Mouse (Mus musculus) left cerebral cortex, postnatal 4 days (tissue): Measurements from ENCODE around the gene Slc4a1. TPM values are rescaled to one million over a fixed set of nuclear protein-coding genes. Genes with fewer than 3 reads are reported as not detected.
"Not testable (repeated sequence)": the region's sequence is repeated elsewhere in the genome, so short reads cannot be mapped to it uniquely, and the experiment has no call there.

Source experiments
- DNase-seq: peaks from one replicate; pipeline ENCODE4 v3.0.0-alpha.2; 2022
- intact Hi-C: fragments of 180-260 bp; cut with DNase I; formaldehyde crosslinking; loops from one replicate; pipeline ENCODE4 v1.15.1; 2025
- total RNA-seq, 2 experiments: library from RNA; stranded (reverse); gene quantifications; 2 replicates each; pipeline ENCODE4 v1.2.3; 2021

The Slc4a1 gene
- total RNA-seq, 2 experiments from 2014 or later = 0.87 to 1.9 TPM

DNA sequence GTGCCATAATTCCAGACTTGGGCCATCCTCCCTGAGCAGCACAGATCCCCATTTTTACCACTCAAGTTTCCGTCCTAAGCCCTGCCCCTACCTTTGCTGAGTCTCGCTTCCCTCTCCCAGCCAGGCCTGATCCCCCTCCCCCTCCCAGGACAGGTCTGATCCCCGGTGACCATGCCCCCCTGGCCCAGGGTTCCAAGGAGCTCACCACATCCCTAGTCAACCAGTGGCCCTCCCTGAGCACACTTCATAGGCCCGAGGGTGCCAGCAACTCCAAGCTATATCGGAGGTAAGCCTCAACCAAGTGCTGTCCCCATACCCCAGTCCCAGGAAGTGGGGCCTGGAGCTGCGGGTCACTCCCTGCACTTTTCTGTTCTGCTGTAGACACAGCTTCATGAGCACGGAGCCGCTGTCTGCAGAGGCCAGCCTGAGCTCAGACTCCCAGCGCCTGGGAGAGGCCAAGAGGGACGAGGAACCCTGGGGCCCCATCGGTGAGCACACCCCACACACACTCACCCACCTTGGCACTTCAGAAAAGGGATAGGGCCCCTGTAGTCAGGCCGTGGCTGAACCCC, 34.6 kb upstream of the Slc4a1 start:
- no peak for DNase-seq
- intact Hi-C loops = no loop called here

DNA sequence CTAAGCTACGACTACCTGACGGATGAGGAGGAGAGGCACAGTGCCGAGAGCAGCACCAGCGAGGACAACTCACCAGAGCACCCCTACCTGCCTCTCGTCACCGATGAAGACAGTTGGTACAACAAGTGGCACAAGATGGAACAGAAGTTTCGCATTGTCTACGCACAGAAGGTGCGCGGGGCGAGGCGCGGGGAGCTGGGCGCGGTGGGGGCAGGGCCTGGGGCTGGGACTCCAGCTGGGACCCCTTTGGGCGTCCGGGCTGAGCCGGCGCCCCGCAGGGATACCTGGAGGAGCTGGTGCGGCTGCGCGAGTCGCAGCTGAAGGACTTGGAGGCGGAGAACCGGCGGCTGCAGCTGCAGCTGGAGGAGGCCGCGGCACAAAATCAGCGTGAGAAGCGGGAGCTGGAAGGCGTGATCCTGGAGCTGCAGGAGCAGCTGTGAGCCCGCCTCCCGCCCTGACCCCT, 33.6 kb upstream of the Slc4a1 start:
- intact Hi-C loops = no loop called here
- DNase-seq = no peak

GRCm38 (mm10) chr11:102399107-102399506, 33.1 kb upstream of the Slc4a1 start:
- intact Hi-C loops = no loop called here
- DNase-seq = no peak

DNA sequence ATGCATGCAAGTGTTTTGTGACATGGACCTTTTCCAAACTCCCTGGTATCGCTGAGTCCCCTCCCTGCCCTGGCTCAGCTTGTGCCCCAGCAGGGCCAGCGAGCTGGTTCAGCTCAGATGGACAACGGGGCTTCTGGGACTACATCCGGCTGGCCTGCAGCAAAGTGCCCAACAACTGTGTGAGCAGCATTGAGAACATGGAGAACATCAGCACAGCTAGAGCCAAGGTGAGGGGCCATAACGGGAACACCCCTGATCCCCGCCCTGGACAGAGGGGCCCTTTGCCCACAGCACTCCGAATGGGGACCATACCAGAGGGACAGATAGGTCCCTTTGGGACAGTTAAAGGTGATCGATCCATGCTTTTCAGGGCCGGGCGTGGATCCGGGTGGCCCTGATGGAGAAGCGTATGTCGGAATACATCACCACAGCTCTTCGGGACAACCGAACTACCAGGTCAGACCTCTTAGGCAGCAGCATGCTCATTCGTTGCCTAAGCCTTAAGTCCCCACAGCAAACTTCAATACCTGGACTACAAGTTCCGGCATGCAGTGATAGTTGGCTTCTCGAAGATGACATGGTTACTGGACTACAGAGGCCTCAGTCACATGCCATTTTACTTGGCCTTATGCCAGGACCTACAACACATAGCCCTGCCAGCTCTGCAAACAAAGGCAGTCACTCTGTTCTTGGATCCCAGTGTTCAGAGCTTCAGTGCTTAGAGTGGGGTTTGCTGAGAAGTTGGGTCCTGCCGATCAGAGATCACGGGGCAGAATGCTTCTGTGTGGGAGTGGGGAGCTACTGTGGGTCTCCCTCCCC, 32.2 kb upstream of the Slc4a1 start:
- intact Hi-C loops = no loop called here
- peak; percentile 62 for DNase-seq

DNA sequence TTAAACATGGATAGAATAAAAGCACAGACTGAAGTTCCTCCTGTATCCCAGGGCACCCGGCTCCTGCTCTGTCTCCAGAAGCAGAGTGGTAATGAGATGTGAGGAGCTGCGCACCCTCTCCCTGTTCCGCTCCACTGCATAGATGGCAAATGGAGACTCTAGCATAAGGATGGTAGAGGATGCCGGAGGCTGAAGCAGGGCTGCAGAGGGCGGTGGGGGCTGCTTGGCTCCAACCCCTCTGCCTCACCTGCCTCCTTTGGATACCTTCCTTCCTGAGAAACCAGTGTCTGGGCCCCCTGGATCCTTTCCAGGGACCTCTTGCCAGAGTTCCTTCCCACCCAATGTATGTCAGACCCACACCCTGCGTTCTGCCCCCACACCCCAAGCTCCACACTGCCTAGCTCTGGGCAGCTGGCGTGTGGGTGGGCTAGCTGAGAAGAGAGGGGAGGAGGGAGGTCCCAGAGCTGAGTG, 30.7 kb upstream of the Slc4a1 start:
- no peak for DNase-seq
- intact Hi-C loops = no loop called here

DNA sequence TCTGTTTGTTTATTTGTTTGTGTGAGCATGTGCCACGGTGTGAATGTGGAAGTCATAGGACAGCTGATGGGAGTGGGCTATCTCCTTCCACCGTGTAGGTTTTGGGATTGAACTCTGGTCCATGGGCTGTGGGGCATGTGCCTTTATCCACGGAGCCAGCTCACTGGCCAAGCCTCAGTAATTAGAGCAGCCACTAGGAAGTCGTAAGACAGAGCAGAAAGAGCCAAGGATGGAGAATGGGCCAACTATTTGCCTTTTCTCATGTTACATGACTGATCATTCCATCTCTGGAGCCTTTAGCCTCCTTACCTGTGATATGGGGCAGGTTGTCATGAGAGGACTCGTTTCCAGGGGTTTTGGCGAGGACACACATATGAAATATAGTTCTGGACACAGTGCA, 30.3 kb upstream of the Slc4a1 start:
- intact Hi-C loops = no loop called here
- DNase-seq = no peak

DNA sequence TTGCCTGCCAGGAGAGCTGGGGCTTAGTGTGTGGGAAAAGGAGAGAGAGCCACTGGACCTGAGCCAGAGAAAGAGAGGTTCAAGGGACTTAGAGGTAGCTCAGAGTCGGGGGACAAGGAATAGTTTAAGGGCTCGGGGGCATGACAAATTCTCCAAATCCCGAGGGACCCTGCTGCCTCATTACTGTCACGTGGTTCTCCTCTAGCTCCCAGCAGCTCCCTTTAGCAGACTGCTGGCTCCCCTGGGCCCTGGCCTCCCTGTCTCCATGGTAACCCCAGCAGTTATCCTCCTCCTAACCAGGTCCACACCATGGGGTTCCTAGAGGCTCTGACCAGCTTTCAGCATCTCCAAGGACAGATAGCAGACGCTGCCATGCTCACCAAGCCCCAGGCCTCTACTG, 29.2 kb upstream of the Slc4a1 start:
- DNase-seq = peak; percentile 61
- intact Hi-C loops = loop anchor here (2.0 kb wide), 1 partner anchor 74 kb away; no protein-coding TSS in a partner anchor

- DNase-seq = no peak
Measured at GRCm38 (mm10) chr11:102394421-102395124, 28.6 kb upstream of the Slc4a1 start.

GRCm38 (mm10) chr11:102393719-102394420, 27.9 kb upstream of the Slc4a1 start:
- intact Hi-C loops = loop anchor here (2.0 kb wide), 1 partner anchor 73 kb away; no protein-coding TSS in a partner anchor
- peak; percentile 67 for DNase-seq

More at GRCm38 (mm10) chr11:102394421-102395124, 28.6 kb upstream of the Slc4a1 start:
- intact Hi-C loops = loop anchor here (2.0 kb wide), 1 partner anchor 74 kb away; no protein-coding TSS in a partner anchor

GRCm38 (mm10) chr11:102393238-102393634, 27.2 kb upstream of the Slc4a1 start, which contains the start of gene Rundc3a:
Rundc3a (plus strand) TSS chr11:102393403.
- intact Hi-C loops = no loop called here
- peak; percentile 98 for DNase-seq

DNA sequence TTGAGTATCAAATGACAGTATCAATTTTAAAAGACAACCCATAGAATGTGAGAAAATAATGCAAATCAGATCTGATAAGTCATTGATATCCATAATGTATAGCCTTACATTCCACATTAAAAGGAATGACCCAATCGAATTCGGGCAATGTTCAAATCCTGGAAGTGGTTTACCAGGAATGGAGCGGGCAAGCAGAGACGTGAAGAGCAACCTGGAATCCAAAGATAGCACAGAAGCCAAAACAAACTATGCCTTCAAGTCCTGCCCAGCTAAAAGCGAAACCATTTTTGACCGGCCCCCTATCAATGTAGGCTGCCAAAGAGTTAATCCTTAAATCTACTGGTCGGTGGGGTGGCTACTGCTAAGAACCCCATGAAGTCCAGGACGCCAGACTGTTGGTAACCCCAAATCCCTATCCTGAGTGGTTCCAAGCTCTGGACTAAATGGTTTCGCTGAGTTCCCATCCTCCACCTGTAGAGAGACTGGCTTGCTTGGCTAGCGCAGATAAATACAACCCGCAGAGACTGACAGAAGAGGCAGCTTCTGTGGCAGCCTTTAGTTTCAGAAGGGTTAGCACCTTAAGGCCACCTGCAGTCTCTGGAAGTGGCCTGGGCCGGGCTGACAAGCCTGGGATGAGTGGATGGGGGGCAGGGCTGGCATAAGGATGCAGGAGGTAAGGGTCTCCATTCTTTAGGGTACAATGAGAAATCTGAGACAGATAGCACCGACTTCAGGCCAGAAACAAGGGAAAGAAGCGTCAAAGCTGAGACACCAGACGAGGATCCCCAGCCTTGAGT, 26.6 kb upstream of the Slc4a1 start:
- DNase-seq = no peak
- intact Hi-C loops = no loop called here

DNA sequence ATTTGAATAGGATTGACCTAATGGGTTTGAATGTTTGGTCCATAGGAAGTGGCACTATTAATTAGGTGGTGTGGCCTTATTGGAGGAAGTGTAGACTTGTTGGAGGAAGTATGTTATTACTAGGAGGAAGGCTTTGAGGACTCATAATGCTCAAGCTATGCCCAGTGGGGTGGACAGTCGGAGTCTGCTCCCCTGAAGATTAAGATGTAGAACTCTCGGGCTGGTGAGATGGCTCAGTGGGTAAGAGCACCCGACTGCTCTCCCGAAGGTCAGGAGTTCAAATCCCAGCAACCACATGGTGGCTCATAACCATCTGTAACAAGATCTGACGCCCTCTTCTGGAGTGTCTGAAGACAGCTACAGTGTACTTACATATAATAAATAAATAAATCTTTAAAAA, 23.4 kb upstream of the Slc4a1 start:
- intact Hi-C loops, DNase-seq: not testable (repeated sequence)

DNA sequence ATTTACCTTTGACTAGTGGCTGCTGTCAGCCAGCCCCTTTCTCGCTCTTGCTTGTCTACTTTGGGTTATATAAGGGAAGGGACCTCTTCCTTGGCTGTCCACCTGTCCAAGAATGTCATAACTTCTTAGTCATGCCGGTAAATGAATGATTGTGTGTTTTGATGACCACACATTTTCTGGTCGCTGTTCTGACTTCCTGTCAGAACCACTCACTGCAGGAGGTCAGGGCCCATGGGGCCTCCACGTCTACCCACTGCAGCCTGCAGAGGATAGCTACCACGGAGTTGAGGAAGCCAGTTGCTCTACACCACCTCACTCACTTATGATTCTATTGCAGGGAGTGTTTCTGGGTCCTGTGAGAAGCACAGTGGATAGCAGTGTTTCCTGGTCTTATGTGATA, 20.1 kb upstream of the Slc4a1 start:
- no peak for DNase-seq
- intact Hi-C loops = no loop called here

GRCm38 (mm10) chr11:102385075-102385474, 19.1 kb upstream of the Slc4a1 start:
- intact Hi-C loops = no loop called here
- DNase-seq = no peak

DNA sequence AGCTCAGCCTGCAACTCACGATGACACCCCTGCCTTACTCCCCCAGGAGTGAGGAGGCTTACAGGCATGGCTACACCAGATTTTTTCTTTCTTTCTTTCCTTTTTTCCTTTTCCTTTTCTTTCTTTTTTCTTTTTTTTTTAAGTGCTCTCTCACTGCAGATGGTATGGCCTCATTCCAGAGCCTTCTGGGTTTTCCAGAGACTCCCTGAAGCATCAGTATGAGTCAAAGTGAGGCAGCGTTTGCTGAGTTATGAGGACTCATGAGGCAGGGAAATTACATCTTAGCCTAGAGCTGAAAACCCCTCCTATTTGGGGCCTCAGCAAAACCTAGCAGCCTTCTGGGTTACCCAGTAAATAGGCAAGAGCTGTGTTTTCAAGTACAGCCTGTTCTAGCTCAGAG, 18.4 kb upstream of the Slc4a1 start:
- intact Hi-C loops = loop anchor here (5.0 kb wide), 1 partner anchor 37 kb away; no protein-coding TSS in a partner anchor
- no peak for DNase-seq

GRCm38 (mm10) chr11:102383365-102384136, 17.5 kb upstream of the Slc4a1 start:
- DNase-seq = no peak
- intact Hi-C loops = loop anchor here (5.0 kb wide), 1 partner anchor 36 kb away; no protein-coding TSS in a partner anchor

- no peak for DNase-seq
- intact Hi-C loops = loop anchor here (5.0 kb wide), 1 partner anchor 35 kb away; no protein-coding TSS in a partner anchor
Measured at GRCm38 (mm10) chr11:102382794-102383193, 16.8 kb upstream of the Slc4a1 start.

- intact Hi-C loops = loop anchor here (5.0 kb wide), 1 partner anchor 34 kb away; no protein-coding TSS in a partner anchor
- no peak for DNase-seq
Measured at GRCm38 (mm10) chr11:102381341-102382100, 15.5 kb upstream of the Slc4a1 start.
